Mouse (Mus musculus): ENCODE data around the gene Slc3a2.
"Not testable (repeated sequence)": the region's sequence is repeated elsewhere in the genome, so short reads cannot be mapped to it uniquely, and the experiment has no call there.

Gene Slc3a2

GRCm38 (mm10) chr19:8727495-8728114 is 4.4 kb upstream of the Slc3a2 start:
- DNase-seq (ENCODE audit: low spot score in 2 of 2) = no peak

- DNase-seq (ENCODE audit: low spot score in 2 of 2) = no peak
Observed at GRCm38 (mm10) chr19:8726609-8727390, 3.6 kb upstream of the Slc3a2 start.

- no peak for DNase-seq (ENCODE audit: low spot score in 2 of 2)
Observed at GRCm38 (mm10) chr19:8725081-8725613, 2.0 kb upstream of the Slc3a2 start.

GRCm38 (mm10) chr19:8724392-8724791 is 1.2 kb upstream of the Slc3a2 start:
- no peak for DNase-seq (ENCODE audit: low spot score in 2 of 2)

GRCm38 (mm10) chr19:8723574-8724346 is 591 bp upstream of the Slc3a2 start:
- no peak for DNase-seq (ENCODE audit: low spot score in 2 of 2)

- DNase-seq (ENCODE audit: low spot score in 2 of 2) = no peak
Observed at GRCm38 (mm10) chr19:8722559-8722906, 636 bp downstream of the Slc3a2 start.

GRCm38 (mm10) chr19:8722021-8722420 is 1.1 kb downstream of the Slc3a2 start:
- DNase-seq (ENCODE audit: low spot score in 2 of 2) = no peak

DNA sequence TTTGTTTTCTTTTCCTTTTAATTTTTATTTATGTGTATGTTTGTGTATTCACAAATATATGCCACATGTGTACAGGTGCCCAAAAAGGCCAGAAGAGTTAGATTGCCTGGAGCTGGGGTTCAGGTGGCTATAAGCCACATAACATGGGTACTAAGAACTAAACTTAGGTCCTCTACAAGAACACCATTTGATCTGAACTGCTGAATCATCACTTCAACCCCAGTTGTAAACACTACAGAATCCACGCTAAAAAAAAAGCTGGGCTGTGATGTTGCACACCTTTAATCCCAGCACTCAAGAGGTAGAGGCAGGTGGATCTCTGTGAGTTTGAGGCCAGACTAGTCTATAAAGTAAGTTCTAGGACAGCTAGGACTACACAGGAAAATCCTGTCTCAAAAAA is 1.8 kb downstream of the Slc3a2 start:
- DNase-seq (ENCODE audit: low spot score in 2 of 2) = no peak

DNA sequence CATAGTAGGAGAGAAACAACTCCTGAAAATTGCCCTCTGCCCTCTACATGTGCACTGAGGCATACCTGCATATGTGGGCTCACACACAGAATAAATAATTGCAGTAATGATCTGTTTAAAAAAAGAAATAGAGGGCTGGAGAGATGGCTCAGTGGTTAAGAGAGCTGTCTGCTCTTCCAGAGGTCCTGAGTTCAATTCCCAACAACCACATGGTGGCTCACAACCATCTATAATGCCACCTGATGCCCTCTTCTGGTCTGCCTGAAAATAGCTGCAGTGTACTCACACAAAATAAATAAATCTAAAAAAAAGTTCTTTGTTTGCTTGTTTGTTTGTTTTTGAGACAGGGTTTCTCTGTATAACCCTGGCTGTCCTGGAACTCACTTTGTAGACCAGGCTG is 4.1 kb downstream of the Slc3a2 start:
- DNase-seq (ENCODE audit: low spot score in 2 of 2) = not testable (repeated sequence)

- DNase-seq (ENCODE audit: low spot score in 2 of 2) = peak in 1 of 2 experiments; percentile 37
Observed at GRCm38 (mm10) chr19:8718357-8718756, 4.8 kb downstream of the Slc3a2 start.

DNA sequence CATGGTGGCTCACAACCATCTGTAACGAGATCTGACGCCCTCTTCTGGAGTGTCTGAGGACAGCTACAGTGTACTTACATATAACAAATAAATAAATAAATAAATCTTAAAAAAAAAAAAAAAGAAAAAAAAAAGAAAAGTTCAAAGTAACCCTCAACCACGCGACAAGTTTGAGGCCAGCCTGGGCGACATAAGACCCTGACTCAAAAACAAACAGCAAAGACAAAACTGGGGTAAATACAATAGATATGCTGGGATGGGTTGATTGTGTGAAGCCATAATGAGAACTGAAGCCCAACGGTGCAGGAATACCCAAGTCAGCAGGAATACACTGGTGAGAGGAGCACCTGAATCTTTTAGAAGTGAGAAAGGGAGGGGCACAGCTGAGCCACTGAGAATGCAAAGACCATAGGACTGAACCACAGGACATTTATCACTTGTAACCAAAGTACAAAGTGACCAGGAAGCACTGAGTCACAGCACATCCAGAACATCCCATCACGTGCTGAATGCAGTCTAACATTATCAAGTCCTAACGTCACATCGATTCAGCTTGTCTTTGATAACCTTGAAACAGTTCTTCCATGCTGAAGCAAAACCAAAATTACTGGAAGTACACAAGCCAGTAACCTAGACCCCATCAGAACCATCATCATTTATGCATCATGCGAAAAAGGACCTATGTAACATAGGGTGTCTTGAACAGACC is 6.2 kb downstream of the Slc3a2 start:
- no peak for DNase-seq (ENCODE audit: low spot score in 2 of 2)

GRCm38 (mm10) chr19:8715868-8716766 is 7.1 kb downstream of the Slc3a2 start:
- no peak for DNase-seq (ENCODE audit: low spot score in 2 of 2)

GRCm38 (mm10) chr19:8714653-8715481 is 8.3 kb downstream of the Slc3a2 start:
- DNase-seq (ENCODE audit: low spot score in 2 of 2) = no peak

DNA sequence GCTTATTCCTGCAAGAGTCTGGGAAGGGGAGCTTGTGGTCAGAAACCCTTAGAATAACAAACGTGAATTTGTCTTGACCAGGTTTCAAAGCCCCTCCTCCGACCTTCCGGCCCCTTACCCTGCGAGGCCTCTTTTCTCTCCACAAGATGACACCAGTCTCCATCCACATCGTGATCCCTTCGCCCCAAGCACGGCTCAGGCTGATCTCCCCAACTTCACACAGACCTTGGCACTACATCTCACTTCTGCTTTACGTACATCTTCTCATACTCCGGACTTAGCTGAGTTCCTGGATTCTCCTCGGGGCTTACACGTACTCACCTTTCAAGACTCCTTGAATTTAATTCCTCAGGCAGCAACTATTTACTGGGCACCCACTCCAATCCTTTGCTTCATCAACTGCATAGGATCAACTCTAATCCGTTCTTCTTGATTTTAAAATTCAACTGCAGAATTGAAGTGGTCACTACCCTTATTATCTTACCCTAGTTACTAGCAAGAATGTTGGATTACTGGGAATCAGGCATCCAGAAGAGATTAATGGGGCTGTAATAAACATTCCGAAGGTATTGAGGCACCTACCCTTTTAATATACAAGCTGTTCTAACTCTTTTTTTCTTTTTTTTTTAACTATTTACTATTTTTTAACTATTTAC is 9.0 kb downstream of the Slc3a2 start:
- DNase-seq (ENCODE audit: low spot score in 2 of 2) = no peak

DNA sequence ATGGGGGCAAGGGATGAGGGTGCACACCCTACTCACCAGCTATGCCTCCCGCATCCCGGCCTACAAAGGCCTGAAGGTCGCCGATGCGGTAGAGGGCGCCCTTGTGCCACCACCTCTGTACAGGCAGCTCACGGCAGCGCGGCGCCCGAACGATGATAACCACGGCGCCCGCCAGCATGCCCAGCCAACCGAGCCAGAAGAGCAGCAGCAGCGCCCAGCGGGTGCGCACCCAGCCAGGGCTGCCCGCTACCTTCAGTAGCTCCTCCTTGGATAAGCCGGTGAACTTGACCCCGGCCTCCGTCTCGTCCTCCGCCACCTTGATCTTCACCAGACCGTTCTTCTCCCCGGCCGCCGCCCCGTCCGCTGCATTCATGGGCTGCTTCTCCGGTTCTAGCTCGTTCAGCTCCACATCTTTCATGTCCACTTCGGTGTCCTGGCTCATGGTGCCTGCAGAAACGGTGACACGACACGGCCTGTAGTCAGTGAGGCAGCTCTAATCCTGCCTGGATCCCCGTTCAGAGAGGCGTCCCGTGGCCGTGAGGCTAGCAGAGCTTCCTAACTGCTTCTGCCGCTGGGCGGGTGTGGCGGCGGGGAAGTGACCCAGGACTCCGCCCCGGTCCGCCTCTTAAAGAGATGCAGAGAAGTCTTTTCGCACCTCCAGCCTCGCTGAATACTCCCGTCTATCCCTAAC is 9.7 kb downstream of the Slc3a2 start:
- DNase-seq (ENCODE audit: low spot score in 2 of 2) = peak; percentile 88 to 96

GRCm38 (mm10) chr19:8712870-8713305 is 10.3 kb downstream of the Slc3a2 start:
- DNase-seq (ENCODE audit: low spot score in 2 of 2) = peak; percentile 28 to 70

GRCm38 (mm10) chr19:8711949-8712869 is 11.0 kb downstream of the Slc3a2 start:
- DNase-seq (ENCODE audit: low spot score in 2 of 2) = no peak

DNA sequence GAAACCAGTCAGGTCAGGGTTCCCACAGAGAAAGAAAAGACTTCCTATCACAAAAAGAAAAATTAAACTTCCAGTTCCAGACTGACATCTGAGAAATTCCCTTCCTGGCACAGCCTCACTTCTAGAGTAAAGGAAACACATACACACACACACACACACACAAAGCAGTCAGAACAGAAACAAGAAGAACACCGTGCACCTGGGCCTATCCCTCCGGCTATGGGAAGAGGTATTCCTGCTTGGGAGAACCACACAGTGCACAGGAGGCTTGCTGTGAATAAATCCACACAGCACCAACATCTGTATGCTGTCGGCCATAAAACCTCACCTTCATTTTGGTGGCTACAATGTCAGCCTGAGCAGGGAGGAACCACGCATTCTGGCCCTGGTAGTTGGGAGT is 11.7 kb downstream of the Slc3a2 start:
- DNase-seq (ENCODE audit: low spot score in 2 of 2) = no peak
